Mouse (Mus musculus) brain, embryonic 14.5 days (tissue): ENCODE data around the gene Hamp.

Experiments
- CTCF ChIP-seq: fragments of 200-500 bp; IDR thresholded peaks from 2 replicates; pipeline ENCODE4 v1.5.1; 2012; ENCODE audit warnings: inconsistent platforms, mild to moderate bottlenecking, moderate library complexity, borderline replicate concordance; ENCODE audit not compliant: insufficient read depth, insufficient read length; ENCODE audit errors: extremely low read depth
- POLR2A ChIP-seq: fragments of 200-500 bp; IDR thresholded peaks from 2 replicates; pipeline ENCODE4 v1.6.1; 2012; ENCODE audit warnings: mild to moderate bottlenecking, inconsistent platforms, borderline replicate concordance; ENCODE audit not compliant: poor library complexity, insufficient read depth, insufficient read length, severe bottlenecking; ENCODE audit errors: extremely low read depth

DNA sequence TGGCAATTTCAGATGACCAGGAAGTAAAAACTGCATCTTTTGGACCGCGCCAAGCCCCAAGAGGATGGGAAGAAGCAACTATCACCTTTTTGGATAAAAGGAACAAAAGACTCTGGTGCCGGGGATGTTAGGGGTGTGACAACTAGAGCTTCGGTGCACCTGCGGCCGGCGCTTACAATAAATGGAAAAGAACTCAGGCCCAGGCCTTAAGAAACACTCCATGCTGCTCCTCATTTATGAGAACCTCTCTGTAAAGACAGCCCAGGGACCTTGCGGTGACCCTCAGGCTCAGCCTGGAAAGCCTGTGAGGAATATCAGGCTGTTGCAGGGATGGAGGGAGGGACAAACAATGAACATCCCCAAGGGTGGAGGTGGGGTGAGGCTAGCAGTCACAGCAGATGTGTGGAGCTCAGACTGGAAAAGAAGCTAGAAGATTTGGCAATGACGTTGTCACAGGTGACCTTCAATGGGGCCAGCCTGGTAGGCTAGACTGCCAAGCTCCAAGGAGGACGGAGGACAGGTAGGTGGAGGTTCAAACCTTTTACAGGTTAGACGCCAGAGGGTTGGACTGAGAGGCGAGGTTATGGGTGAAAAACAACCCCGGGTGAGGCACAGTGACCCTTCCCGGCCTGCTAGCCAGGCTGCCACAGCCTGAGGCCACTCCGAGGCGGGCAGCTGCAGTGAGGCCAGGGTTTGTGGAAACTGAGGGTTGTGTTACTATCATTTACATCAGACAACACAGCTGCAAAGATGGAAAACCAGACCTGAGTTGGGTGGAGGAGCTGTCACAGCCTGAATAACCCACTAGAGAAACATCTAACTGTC, 8.8 kb upstream of the Hamp start:
- no peak for TF ChIP-seq CTCF
- no peak for TF ChIP-seq POLR2A
